Mouse (Mus musculus) monocyte, adult 5-6 weeks (primary cell): ENCODE data around the gene Sntb2. TPM values are rescaled to one million over a fixed set of nuclear protein-coding genes. Genes with fewer than 3 reads are reported as not detected.

Experiments used
- ATAC-seq: fragments of 153-309, 156-312 bp; replicated peaks from 2 replicates; pipeline ENCODE4 v1.8.0; 2017; ENCODE audit warnings: mild to moderate bottlenecking; ENCODE audit not compliant: low TSS enrichment, insufficient number of reproducible peaks, severe bottlenecking, poor library complexity, low FRiP score
- total RNA-seq: library from RNA; stranded (forward); fragments of 200-1000, 200-491, 200-594 nt; gene quantifications from 3 replicates; pipeline ENCODE4 v1.2.3, GENCODE M21; 2017

Gene Sntb2
- 11.4 to 17.9 TPM (median 13.6 TPM) in 3 replicates for total RNA-seq

DNA sequence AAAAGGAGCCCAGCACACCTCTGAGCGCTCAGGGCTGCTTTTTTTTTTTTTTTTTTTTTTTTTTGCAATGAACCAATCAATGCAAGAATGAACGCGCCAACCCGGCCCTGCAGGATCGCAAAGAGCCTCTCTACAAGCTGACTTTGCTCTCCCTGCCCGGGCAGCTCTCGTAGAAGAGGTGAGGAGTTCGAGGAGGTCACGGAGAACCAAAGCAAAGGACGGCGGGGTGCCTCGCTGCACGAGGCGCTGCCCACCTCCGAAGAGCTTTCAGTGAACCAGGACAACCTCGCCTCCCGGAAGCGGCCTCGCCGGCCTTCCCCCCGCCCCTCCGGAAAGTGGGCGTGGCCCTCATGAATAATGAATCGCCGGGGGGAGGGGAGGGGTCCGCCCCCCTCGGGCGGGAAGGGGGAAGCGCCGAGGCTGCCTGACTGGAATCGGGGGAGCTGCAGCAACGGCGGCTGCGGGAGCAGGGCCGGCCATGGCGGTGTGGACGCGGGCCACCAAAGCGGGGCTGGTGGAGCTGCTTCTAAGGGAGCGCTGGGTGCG lies at the start of gene Sntb2:
Gene Sntb2, plus strand, starts transcription at position 427 of the 546 bp plus-strand sequence.
- peak; percentile 81 for ATAC-seq

DNA sequence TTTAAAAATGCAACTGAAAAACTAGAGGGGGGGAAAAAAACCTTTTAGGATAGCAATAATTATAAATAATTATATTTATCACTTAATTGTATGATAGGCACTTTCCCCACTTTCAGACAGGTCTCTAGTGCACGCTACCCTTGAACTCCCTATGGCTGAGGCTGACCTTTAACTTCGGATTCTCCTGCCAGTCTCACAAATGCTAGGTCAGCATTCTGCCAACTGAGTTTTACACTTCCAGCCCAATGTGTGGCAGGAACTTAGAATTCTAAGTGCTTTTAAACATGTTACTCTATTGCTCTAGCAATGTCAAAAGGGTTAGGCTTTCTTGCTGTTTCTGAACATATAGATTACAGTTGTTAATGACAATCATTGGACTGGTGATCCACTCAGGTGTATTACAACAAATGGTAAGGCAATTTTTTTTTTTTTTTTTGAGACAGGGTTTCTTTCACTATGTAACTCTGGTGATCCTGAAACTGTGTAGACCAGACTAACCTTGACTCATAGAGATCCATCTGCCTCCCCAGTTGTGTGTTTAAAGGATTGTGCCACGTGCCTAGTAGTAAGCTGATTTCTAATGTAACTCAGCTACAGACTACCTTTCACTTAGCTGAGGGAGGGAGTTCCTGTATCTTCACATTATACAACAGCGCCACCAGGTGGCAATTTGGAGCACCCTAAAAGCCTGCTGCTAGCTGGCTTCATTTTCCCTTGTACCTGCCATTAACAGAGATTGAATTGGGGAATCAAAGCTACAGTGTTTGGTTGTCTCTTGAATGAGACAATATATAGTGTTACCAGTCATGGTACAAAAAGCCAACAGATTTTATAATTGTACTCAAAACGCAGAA lies 48.0 kb upstream of the Sntb2 start:
- peak; percentile 70 for ATAC-seq

DNA sequence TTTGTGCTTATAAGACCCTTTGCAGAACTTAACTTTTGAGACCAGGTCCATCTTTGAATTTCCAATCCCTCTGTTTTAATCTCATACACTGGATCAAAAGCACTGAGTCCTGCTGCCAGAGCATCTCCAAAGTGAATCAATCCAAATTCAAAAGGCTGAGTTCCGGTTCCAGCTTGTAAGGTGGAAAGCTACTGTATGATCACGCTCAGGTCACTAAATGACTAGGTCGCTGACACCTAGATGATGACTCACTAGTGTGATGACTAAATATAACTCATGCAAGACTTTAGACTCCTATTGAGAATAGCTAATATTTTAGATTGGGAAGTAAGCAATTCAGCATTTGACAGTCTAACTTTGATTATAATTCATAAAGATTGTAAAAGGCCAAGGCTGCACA lies 46.7 kb upstream of the Sntb2 start:
- no peak for ATAC-seq

DNA sequence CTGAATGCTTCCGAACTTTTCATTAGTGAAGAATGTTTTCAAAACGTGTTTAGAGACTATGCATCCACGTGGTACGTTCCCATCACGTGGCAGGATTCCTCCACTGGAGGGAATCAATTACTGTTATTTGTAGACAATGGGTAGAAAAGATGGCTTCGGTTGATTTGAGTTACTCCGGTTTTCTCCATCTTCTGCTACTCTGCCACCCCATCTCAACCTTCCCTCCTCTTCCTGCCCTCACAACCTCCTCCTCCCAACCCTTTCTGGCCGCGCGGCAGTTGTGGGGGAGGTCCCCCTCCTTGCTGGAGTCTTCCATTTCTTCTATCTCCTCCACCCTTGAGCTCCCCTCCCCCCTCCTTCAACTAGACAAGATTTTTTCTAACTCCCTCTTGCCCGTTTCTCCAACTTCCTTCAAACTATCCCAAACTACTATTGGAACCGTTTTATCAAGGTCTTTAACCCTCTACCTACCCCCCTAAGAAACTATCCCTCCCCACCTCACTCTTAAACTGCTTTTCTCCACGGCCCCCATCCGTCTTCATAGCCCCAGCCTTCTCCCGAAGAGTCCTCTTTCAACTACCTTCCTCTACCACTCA lies 43.2 kb upstream of the Sntb2 start:
- no peak for ATAC-seq

DNA sequence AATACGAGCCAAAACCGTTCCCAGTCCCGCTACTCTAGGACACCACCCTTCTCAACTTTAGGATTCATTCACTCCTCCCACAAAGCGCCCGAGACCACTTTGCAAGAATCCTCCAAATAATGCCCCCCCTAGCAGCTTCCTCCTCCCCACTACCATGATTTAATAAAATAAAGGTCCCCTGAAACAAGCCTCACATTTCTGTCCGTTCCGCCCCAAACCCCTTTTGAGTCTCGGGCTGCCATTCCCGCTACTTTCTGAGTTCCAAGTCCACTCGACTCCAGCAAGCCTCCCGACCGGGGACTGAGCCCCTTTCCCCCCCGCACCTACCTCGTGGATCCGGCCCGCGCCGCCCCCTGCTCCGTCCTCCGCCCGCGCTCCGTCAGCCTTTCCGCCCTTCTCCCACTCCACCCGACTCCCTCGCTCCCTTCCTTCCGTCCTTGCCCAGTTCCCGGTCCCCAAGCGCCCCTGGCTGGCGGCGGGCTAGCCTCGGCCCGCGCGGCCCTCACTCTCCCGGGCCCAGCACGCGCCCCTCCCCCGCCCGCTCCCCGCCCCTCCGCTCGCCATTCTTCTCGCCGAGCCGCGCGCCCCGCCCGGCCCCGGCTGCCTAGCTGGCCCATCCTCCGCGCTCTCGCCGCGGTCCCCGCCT lies 42.6 kb upstream of the Sntb2 start:
- ATAC-seq: no peak

DNA sequence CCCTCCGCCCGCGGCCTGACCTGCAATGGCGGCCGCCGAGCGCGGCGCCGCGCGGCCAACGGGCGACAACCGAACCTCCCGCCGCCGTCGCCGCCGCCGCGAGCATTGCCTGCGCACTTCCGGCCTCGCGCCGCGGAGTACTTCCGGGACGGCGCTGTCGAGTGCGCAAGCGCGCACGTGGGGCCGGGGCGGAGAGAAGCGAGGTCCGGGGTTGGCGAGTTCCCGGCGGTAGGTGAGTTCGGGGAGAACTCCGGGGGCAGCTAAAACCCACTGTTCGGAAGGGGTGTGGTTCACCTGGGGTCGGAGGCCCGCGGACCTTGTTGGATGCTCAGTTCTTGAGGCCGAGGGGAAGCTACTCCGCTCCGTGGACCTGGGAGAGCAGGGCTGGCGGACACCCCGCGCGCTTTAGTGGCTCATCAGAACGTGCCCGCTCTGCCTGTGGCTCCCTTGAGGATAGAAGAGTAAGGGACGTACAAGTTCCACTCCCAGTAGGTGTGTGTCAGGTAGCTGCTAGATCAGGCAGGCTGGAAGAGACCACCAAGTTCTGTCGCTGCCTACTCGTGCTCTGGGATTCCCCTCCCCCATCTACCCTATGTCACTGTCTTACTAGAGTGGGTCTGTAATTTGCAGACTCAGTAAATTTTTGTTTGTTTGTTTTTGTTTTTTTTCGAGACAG lies 41.9 kb upstream of the Sntb2 start, which contains the start of gene Utp4:
Gene Utp4, plus strand, starts transcription at position 156 of the 676 bp plus-strand sequence.
- ATAC-seq: peak; percentile 69

DNA sequence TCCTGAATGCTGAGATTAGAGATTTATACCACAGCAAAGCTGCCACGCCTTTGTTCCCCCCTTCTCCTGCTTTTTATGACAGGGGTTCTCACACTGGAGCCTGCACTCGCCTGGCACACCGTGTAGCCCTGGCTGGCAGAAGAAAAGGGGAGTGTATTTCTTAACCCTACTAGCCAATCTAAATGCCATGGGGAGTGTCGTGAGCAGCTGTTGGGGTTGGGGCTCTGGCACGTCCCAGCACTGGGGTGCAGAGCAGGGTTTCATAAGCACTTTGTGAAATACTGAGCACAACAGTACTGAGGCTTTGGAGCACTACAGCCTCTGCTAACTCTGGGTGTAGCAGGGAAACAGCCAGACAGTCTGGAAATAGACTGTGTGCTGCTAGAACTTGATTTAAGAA lies 36.1 kb upstream of the Sntb2 start:
- no peak for ATAC-seq

DNA sequence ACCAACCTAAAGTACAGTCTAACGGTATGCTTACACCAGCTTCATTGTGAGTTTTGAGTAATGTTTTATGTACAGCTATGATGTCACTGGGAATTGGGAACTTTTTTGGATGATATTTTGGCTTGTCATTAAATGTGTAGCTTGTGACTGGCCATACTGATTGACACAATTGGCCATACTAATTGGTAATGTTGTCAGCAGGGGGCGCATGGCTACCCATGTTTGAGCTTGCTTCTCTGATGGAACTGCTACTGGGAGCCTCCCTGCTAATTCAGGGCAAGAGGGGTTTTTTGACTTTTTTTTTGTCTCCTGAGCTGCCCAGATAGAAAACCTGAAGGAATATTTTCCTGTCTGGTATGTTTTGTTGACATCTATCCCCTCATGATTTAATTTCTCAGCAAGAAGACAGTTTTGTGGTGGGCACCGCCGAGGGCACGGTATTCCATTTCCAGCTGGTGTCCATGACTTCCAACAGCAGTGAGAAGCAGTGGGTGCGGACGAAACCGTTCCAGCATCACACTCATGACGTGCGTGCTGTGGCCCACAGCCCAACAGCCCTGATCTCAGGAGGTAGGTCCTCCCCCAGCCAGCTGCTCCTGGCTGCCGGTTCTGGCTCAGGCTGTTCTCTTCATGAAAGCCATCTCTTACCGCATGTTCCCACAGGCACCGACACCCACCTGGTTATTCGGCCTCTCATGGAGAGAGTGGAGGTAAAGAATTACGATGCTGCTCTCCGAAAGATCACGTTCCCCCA lies 29.6 kb upstream of the Sntb2 start:
- no peak for ATAC-seq

DNA sequence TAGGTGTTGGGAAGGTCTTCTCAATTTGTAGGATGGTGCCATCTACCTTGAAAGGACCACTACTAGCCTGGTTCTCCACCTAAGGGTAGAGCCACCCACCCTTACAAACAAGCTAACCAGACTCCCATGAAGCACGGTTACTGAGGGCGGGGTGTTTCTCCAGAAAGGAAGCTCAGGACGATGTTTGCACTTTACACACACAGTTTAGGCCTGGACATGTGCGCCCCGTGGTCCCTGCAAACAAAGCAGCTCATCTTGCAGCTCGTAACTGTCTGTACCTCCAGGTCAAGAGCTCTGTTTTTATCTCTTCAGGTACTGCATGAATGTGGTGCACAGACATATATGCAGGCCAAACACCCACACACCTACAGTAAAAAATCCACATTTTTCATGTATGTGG lies 28.9 kb upstream of the Sntb2 start:
- no peak for ATAC-seq

DNA sequence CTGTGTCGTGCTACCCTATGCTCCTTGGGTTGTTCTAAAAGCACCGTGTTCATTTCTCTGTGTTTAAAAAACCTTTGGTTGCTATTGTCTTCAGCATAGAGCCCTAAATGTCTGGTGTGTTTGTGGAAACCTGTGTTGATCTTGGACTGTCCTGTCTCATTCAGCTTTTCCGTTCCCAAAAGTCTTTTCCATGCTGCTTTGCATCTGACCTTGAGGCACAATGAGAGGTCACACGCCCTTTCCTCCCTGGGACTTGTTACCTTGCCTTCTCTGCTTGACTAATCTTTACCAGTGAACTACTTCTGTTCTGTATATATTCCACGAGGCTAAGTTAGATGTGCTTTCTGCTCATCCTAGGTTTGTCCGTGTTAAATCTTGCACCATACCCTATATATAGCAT lies 28.1 kb upstream of the Sntb2 start:
- ATAC-seq: no peak

DNA sequence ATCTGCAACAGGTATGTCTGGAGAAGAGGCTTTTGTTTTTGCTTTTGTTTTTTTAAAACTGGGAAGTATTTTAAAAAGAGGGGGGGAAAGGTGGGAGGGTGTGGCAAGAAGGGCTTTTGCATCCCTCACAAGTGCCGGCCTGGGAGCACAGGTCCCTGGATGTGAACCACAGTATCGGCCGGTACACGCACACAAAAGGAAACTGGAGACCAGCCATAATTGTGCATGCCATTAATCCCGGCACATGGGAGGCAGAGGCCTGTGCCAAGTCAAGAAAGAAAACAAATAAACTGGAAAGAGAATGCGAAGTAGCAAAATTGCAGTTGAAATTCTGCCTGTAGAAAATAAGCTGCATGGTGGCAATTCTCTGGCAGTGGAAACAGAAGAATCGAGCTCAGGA lies 27.3 kb upstream of the Sntb2 start:
- ATAC-seq: no peak

DNA sequence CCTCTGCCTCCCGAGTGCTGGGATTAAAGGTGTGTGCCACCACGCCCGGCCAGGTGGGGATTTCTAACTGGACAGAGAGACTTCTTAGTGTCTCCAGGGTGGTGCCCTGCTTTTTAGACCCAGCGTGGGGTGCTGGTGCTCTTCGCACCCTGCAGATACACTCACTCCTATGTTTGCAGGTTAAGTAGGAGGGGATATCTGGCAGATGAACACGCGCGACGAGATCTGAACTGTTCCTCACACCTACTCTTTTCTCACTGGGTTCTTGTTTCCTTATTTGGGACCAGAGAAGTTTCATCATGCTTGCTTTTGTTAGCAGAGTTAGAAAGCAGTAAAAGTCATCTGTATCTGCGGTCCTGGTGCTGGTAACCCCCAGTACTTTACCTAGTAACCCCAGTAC lies 21.9 kb upstream of the Sntb2 start:
- no peak for ATAC-seq

DNA sequence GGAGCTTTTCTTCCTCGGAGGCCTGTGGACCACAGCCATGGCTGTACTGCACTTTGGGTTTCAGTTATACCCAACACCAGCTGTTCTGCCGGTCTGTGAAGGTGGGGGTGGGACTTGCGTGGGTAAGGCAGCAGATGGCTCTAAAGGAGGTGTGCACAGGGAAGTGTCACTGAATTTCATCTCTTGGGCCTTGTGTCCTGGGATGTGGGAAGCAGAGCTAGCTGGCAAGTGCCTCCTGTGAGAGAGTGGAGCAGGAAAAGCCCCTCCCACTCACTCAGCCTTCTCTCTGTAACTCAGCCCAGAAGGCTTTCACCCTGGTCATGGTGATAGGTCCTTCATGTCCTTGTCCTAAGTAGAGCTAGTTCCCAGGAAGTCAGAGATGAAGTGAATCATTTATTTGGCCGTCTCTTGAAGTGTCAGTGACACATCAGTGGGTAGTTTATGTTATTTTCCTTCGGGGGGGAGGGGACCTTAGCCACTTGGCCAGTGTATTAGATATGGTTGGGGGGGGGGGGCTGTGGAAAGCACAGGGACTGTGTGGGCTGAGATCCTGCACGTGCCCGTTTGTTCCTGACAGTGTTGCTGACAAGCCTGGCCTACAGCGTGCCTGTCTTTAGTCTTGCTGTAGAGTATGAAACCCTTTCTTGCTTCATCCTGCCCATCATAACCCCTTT lies 15.7 kb upstream of the Sntb2 start:
- ATAC-seq: no peak

DNA sequence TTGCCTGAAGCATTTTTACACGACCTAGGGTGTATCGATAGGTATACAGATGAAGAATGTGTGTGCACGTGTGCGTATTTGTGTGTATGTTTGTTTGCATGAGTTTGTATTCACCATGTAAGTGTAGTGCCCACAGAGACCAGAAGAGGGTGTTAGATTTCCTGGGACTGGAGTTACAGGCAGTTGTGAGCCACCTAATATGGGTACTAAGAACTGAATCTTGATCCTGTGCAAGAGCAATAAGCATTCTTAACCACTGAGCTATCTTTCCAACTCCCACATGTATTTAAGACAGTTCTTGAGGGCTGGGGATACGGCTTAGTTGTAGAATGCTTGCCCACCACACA lies 15.2 kb upstream of the Sntb2 start:
- no peak for ATAC-seq

DNA sequence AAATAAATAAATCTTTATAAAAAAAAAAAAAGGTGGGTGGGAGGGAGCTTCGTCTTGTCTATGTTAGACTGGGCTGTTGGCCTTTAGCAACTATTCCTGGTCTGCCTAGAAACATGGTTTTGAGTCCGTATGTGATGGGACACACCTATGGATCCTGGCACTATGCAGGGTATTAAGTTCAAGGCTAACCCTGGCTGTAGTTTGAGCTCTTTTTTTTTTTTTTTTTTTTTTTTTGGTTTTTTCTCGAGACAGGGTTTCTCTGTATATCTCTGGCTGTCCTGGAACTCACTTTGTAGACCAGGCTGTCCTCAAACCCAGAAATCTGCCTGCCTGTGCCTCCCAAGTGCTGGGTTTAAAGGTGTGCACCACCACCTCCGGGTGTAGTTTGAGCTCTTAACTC lies 11.5 kb upstream of the Sntb2 start:
- no peak for ATAC-seq

DNA sequence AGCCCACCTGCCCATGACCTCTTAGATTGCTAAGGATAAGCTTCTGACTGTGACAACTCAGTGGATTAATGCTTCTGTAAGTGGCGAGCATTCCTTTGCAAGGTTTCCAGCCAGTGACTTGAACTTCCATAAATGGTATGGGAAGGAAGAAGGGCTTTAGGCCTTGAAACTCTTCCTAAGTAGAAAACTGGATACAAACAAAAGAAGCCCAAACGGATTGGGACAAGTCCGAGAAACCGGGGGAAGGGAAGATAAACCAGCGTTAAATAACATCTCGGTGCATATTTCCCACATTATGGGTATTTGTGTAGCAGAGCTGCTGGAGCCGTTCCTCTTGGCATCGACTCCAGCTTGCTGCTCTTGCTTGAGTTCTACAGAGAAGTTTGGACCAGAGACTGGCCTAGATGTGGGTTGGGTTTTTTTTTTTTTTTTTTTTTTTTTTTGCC lies 10.6 kb upstream of the Sntb2 start:
- ATAC-seq: no peak

DNA sequence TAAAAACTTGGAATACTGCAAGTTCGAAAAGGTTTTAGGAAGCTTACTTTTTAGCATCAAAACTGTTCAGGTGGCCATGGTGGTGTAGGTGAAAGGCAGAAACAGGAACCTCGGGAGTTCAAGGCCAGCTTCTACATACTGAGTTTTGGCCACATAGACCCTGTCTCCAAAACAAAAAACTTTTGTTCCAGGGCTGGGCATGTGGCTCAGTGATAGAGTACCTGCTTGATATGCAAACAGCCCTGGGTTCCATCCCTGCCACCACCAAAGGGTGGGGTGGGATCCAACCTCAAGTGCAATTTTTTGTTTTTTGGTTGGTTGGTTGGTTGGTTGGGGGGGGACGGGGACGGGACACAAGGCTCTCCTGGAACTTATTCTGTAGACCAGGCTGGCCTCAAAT lies 10.1 kb upstream of the Sntb2 start:
- no peak for ATAC-seq

DNA sequence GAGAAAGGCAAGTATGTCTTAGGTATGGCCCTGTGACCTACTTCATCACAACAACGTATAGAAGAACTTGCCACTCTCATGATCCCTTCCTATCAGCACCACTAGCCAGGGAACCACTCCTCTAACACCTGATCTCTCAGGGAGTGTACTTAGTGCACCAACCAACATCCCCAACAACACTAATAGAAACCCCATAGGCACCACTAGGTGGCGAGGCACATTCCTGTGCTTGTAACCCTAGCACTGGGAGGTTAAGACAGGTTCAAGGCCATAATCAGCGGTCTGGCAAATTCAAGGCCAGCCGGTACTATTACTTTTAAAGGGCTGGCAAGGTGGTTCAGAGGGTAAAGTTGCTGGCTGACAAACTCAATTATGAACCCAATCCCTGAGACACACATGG lies 8.3 kb upstream of the Sntb2 start:
- peak; percentile 56; the same call in 1 of the 2 replicates for ATAC-seq
